Mouse (Mus musculus): ENCODE data around the gene Bptf.
"Not testable (repeated sequence)": the region's sequence is repeated elsewhere in the genome, so short reads cannot be mapped to it uniquely, and the experiment has no call there.

Gene Bptf

DNA sequence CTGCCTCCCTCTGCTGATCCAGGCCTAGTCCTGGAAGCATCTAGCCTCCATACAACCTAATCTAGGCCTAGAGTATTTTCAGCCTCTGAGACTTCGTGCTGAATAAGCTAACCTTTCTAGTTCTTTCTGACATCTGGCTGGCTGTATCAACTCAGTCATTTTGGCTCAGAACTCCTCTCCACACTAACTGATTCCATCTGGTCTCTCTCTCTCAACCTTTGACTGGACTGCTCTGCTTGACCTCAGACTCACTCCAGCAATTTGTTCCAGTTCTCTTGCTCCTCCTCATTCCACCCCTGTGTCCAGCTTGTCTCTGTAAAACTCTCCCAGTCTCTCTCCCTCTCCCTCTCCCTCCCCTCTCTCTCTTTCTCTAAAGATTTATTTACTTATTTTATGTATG lies 115.0 kb downstream of the Bptf start:
- DNase-seq, result no peak

DNA sequence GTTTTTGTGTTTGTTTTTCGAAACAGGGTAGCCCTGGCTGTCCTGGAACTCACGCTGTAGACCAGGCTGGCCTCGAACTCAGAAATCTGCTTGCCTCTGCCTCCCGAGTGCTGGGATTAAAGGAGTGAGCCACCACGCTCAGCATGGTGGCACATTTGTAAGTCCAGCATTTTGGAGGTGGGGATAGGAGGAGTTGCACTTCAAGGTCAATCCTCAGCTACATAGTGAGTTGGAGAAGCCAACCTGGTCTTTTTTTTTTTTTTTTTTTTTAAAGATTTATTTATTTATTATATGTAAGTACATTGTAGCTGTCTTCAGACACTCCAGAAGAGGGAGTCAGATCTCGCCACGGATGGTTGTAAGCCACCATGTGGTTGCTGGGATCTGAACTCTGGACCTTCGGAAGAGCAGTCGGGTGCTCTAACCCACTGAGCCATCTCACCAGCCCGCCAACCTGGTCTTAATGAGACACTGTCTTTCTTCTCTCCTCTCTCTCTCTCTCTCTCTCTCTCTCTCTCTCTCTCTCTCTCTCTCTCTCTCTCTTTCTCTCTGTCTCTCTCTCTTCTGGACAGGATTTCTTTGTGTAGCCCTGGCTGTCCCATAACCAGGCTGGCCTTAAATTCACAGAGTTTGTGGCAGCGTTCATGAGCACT lies 116.3 kb downstream of the Bptf start:
- not testable (repeated sequence) for DNase-seq

DNA sequence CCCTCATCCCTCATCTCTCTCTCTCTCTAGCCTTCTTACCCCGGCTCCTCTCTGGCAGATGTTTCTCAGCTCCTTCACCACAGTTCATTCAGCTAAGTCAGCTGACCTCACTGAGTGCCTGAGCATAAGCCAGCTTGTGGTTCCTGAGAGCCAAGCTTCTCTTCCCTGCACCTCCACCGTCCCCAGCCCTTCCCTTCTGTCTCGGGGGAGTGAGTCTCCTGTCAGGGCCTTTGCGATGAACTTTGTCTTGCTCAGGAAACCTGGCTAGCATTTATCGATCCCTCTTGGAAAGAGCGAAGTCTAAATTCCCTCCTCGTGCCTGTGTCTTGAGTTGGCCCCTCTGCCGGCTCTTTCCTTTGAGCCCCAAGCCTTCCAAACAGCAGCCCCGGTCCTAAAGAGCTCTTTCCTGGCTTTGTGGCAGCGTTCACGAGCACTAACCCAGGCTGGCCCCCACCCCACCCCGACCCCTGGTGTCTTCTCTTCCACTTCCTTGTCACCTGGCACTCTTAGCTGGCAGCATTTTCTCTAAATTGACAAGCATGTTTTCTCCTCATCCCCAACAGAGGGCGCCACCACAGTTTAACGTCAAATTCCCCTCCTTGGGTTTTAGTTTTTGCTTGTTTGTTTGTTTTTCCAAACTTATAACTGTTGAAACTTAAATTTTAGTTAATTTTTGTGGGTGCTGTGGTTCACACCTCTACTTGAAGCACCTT lies 117.2 kb downstream of the Bptf start:
- peak; percentile 30 for DNase-seq

DNA sequence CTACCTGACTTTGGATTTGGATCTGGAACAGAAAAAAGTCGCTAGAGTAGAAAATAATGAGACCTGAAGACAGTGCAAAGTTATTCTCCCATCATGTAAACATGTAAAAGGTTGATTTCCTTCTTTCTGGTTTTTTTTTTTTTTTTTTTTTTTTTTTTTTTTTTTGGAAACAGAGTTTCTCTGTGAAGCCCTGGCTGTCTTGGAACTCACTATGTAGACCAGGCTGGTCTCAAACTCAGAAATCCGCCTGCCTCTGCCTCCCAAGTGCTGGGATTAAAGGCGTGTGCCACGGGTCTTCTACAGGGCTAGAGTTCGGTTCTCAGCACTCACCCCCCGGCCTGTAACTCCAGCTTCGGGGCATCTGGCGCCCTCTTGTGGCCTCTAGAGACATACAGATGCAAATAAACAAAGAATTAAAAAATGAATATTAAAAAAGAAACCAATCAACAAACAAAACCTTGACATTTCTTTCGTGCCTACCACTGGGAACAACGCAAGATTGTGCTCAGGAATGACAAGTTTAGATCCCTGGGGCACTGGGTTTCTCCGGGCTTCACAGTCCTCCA lies 117.8 kb downstream of the Bptf start:
- DNase-seq, result no peak

DNA sequence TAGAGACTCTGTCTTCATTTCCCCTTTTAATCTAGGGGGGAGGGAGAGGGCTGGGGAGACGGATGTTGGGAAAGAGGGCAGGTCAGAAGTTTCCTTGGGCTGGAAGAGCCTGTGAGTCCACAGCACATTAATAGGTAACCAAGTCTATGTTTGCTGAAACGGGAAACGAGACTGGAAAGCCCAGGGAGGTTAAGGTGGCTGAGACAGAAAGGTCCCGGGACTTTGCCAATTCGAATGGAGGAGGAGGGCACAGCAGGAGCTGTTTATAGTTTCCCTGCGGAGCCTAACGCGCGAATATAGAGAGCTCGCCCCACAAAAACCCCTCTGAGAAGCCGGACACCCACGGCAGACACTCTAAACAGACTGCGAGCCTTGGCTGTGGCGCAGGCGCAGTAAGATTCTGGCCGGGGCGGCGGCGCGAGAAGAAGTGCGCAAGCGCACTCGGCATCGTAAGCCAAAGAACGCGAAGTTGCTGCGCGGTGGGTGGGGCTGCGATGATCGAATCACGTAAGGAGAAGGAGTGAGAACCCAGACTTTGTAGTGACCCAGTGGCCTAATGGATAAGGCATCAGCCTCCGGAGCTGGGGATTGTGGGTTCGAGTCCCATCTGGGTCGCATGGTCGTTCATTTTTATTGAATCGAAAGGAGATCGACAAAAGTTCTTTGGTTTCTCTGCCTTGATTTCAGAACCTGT lies 119.5 kb downstream of the Bptf start:
- peak; percentile 99 for DNase-seq

DNA sequence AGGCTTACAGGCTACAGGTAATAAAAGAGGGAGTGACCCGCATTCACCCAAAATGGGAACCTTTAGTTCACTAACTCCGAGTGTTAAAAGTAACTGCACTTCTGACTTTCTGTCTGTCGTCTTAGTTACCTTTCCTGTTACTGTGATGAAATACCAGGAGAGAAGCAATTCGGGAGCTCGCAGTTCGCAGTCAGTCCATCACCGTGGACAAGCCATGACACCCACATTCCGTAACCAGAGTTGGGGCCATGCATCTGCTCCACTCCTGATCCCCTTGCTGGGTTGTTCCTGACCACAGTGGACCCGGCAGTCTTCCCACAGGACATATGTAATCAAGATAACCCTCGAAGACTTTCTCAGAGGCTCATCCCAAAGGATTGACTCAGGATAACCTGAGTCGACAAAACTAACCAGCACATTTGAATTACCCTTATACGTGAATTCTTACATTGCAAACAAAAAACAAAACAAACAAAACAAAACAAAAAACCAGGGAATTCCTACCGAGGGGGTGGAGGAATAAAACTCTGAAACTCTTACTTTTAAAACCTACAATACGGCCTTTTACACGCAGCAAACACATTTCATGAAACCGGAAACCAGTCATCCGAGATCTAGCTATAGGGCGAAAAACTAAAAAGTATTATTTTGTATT lies 120.1 kb downstream of the Bptf start:
- peak; percentile 42 for DNase-seq

DNA sequence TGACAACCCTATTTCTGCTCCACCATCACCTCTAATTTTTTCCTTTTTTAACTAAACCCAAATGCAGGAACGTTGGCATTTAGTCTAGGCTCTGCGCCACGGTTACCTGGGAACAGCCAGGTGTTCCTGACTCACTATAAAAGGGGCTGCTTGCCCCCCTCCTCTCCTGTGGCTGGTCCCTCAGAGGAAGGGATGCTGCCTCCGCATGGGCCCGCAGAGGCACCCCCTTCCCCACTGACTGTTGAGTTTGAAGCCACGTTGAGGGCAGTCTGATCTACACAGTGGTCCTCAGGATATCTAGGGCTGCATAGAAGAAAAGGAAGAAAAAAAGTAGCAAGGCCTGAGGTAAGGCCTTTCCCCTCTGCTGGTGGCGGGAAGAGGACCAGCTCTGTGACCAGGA lies 120.8 kb downstream of the Bptf start:
- DNase-seq, result no peak

DNA sequence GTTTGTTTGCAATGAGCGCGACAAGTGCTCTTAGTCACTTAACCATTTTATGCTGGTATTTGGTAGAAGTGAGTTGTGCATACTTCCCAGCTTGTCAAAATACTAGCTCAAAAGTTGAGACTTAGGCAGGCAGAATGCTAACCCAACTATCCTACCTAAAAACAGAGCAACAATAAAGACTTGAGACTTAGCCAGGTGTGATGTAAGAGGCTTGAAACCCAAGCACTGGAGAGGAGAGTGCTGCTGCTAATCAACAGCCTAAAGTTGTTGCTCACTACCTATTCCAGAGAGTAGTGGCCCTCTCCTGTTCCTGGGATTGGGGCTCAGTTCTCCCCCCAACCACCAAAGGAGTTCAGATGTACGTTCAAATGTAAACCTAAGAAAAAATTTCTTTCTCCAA lies 121.5 kb downstream of the Bptf start:
- DNase-seq, result peak; percentile 21

DNA sequence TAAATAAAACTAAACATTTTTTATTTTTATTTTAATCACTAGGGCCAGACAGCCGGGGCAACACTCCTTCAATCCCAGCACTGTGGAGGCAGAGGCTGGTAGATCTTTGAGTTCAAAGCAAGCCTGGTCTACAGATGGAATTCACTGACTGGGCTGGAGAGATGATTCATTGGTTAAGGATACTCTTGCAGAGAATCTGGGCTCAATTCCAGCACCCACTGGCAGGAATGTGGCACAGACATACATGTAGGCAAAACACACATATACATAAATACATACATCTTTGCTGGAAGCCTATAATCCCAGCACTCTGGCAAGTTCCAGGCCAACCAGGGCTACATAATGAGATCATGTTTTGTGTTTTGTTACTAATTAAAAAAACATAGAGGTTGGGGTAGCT lies 126.4 kb downstream of the Bptf start:
- peak; percentile 15 for DNase-seq

DNA sequence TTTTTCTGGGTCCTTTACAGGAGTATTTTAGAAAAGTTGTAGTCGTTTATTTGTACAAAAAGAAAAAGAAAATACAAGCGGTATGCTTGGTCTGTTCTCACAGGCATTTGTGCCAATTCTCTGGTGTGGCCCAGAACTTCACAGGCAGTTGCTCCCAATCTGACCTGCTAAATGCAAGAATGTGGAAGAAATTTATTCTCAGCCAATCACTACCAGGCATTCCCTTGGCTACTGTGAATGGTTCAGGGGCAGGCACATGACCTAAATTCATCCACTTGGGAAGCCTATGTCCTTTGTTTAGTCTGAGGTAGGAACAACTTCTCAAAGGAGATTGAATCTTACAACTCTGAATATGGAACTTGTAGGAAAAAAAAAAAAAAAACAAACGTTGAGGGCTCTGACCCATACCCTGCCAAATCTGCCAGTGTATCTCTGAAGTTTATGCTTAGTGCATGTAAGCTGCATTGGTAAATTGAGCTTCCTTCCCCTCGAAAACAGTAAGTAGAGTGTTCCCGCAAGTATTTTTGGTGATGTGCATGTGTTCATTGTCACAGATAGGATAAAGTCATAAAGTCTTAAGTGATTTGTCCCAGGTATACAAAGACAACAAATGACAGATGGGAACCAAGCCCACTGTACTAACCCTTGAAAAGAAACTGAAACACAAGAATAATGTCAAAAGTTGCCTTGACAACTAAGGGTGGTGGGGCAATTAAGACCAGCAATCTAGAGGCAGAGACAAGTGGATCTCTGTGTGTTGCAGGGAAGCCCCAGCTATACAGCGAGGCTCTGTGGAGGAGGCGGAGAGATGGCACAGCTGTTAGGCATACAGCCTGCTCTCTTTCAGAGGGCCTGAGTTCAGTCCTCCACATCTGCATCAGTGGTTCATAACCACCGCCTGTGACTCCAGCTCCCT lies 129.9 kb downstream of the Bptf start:
- DNase-seq, result no peak

DNA sequence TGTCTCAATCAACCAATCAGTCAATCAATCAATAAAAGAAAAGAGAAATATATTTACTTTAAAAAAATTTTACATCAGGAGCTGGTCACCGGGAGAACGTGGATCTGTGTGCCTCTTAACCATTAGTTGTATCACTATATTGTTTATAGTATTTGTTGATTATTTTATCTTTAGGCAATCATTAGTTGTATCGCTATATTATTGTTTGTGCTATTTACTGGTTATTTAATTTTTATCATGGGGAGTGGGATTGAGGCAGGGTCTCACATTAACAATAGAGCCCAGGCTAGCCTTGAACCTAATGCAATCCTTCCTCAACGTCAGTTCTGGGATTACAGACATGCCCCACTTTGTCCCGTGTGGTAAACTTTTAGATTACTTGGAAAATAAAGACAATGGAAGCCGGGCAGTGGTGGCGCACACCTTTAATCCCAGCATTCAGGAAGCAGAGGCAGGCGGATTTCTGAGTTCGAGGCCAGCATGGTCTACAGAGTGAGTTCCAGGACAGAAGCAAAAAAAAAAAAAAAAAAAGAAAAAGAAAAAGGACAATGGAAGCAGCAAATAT lies 131.9 kb downstream of the Bptf start:
- no peak for DNase-seq

DNA sequence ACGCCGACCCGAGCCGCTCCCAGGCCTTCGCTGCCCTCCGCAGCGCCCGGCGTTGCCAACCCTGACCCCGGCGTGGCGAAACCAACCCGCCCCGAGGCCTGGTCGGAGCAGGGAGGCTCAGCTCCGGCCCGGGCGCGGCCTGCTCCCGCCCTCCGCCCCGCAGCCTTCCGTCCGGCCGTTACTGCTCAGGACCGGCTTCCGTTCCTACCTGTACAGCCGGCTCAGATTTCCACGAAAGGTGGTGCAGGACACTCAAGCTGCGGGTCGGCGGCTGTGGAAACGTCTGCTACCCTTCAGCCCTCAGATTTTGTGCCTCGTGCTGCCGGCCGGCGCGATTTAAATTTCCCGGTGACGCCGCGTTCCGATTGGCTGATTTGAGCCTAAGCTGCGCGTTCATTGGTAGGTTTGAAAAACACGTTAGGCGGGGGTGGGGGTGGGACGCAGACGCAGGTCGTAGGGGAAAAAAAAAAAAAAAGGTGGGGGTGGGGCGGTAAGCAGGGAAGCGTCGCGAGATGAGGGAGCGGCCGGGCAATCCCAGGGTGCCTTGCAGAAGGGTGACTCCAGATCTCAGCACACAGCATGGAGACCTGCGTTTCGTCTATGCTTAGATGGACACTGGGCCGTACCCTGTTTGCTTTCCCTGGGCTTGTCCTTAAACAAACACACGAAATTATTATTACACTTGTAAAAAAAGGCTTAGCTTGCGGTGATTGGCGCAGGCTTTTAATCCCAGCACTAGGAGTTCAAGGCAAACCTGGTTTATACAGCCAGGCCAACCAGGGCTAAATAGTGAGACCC lies 132.6 kb downstream of the Bptf start, which contains the start of gene Kpna2:
Gene Kpna2, minus strand, starts transcription at position 391 of the 798 bp plus-strand sequence.
- peak; percentile 88 for DNase-seq

DNA sequence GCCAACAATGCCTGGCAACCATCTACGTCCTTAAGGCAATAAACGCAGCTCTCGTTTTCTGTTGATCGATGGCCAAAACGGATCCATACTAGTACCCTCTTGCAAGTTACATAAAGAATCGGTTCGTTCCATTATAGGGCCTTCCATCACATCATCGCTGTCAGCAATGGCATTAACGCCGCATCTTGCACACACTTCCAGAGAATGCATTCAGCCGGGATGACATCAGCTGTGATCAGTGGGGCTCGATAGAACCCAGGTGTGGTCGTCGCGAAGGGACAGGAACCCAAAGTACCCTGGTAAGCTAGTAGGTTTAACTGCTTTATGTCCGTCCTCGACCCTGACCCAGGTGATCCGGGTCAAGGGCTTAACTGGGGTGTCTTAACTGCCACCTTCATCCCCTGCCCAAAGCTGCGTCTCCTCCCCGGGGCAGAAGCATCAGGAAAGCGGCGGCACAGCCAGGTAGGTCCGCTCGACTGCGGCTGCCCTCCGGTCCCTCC lies 133.2 kb downstream of the Bptf start:
- no peak for DNase-seq

DNA sequence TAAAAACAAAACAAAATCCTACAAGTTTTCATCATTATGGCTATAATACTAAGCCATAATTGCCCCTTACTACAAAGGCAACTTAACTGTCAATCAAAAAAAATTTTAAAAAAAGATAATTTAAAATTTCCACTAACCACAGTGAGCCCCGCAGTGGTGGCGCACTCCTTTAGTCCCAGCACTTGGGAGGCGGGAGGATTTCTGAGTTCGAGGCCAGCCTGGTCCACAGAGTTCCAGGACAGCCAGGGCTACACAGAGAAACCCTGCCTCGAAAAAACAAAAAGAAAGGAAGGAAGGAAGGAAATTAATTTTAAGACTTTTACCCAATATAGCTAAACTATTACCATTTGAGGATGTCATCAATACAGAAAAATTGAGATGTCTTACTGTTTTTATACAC lies 134.0 kb downstream of the Bptf start:
- no peak for DNase-seq

DNA sequence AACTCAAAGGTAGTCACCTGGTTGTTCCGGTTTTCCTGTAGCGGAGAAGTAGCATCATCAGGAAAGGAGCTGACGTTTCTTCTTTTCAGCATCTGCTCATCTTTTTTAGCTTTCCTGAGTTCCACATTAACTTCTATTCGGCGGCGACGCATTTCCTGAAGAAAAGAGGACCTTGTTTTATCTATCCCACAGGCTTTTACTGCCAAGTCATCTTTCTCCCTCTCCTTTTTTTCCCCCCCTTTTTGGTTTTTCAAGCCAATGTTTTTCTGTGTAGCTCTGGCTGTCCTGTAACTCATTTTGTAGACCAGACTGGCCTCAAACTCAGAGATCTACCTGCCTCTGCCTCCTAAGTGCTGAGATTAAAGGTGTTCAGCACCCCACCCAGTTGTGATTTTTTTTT lies 135.4 kb downstream of the Bptf start:
- not testable (repeated sequence) for DNase-seq

DNA sequence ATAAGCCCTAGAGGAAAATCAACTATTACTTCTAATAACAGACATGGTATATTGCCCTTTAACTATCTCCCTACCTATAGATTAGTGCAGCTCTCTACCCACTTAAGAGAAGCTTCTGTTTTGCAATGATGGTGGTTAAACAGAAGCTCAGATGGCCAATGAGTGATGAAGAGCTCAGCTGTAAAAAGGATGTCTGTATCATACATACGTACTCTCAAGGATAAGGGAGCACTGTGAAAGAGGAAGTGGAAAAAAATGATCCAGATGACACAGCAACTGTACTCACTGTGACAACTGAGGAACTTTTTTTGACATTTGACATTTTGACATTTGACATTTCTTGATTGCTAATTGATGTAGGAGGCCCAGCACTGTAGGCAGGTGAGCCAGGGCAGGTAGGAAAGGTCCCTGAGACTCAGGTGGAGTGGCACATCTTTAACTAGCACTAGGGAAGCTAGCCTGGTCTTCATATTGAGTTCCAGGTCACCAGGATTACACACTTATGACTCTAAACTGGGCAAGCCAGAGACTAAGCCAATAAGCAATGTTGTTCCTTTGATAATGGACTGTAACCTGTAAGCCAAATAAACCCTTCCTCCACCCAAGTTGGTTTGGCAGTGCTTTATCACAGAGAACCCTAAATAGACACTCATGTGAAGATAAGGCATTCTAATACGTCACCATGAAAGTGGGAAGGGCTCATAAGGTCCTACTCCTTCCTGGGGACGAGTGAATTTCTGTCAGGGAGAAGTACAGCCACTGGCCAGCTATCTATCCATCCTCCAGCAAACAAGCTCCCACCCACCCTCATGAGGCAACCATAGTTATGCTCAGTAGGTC lies 137.5 kb downstream of the Bptf start:
- DNase-seq, result no peak

DNA sequence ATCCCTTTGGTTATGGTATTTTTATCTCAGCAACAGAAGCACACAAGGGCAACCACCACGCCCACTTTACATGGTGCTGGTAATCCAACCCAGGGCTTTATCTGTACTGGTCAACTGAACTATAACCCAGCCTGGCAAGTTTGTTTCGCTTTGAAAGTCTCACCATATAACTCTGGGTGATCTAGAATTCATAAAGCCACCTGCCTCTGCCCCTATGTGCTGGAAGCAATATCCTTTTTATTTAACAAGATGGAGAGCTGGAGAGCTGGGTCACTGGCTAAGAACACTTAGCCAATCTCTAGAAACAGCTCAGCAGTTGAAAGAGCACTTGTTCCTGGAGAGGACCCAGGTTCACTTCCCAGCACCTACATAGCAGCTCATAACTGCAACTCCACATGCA lies 144.5 kb downstream of the Bptf start:
- no peak for DNase-seq

DNA sequence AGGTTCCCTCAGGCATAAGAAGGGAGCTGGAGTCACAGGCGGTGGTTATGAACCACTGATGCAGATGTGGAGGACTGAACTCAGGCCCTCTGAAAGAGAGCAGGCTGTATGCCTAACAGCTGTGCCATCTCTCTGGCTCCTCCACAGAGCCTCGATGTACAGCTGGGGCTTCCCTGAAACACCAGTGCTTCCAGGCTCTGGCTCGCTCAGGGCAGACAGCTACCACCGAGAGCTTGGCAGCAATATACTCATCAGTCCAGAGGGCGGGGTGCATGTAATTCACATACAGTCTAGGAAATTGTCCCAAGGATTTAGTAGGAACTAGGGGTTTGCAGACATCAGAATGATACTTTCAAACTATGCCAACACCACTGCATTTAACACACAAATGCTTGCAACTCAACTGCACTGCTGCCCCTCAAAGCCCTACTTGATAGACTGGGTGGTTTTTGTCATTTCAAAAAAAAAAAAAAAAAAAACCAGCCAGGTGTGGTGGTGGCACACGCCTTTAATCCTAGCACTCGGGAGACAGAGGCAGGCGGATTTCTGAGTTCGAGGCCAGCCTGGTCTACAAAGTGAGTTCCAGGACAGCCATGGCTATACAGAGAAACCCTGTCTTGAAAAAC lies 145.8 kb downstream of the Bptf start:
- not testable (repeated sequence) for DNase-seq
